Mouse (Mus musculus) left cerebral cortex, postnatal 25 days (tissue): ENCODE measurements around the gene Nolc1. TPM values are rescaled to one million over a fixed set of nuclear protein-coding genes. Genes with fewer than 3 reads are reported as not detected.
"Not testable (repeated sequence)": the region's sequence is repeated elsewhere in the genome, so short reads cannot be mapped to it uniquely, and the experiment has no call there.

Experiments used
- DNase-seq, 2 experiments: peaks; one replicate each; pipeline ENCODE4 v3.0.0; 2022; ENCODE audit warnings: low spot score in 2 of 2, mixed read lengths in 1 of 2
- intact Hi-C: fragments of 180-260 bp; cut with DNase I; formaldehyde crosslinking; loops from one replicate; pipeline ENCODE4 v1.15.1; 2025
- total RNA-seq, 2 experiments: library from RNA; stranded (reverse); gene quantifications; 2 replicates each; pipeline ENCODE4 v1.2.3; 2021

Gene Nolc1
- total RNA-seq, 2 experiments from 2014 or later, result 40.1 to 41.8 TPM

GRCm38 (mm10) chr19:46074266-46074665 lies 1.4 kb upstream of the Nolc1 start:
- DNase-seq, result no peak
- intact Hi-C loops, result no loop called here

GRCm38 (mm10) chr19:46078535-46078934 lies 2.9 kb downstream of the Nolc1 start:
- DNase-seq, result no peak
- intact Hi-C loops, result no loop called here

GRCm38 (mm10) chr19:46085185-46085584 lies 9.5 kb downstream of the Nolc1 start:
- intact Hi-C loops, result loop anchor here (5.0 kb wide), 2 partner anchors 47 to 192 kb away; partner anchors contain the start of gene Elovl3
- no peak for DNase-seq

GRCm38 (mm10) chr19:46086337-46086736 lies 10.7 kb downstream of the Nolc1 start:
- intact Hi-C loops, result loop anchor here (5.0 kb wide), 2 partner anchors 46 to 191 kb away; partner anchors contain the start of gene Elovl3

GRCm38 (mm10) chr19:46087871-46088270 lies 12.2 kb downstream of the Nolc1 start:
- intact Hi-C loops, result loop anchor here (5.0 kb wide), 2 partner anchors 44 to 189 kb away; partner anchors contain the start of gene Elovl3
- no peak for DNase-seq

More at GRCm38 (mm10) chr19:46086337-46086736, 10.7 kb downstream of the Nolc1 start:
- peak; percentile 62 to 67 for DNase-seq

GRCm38 (mm10) chr19:46091641-46092040 lies 16.0 kb downstream of the Nolc1 start:
- intact Hi-C loops, result no loop called here
- DNase-seq, result no peak

GRCm38 (mm10) chr19:46094144-46094543 lies 18.5 kb downstream of the Nolc1 start:
- no peak for DNase-seq
- intact Hi-C loops, result no loop called here

GRCm38 (mm10) chr19:46095291-46095690 lies 19.6 kb downstream of the Nolc1 start:
- DNase-seq, result peak; percentile 25 to 80
- intact Hi-C loops, result no loop called here

- no peak for DNase-seq
- intact Hi-C loops, result no loop called here
Measured at GRCm38 (mm10) chr19:46096396-46096795, 20.7 kb downstream of the Nolc1 start.

GRCm38 (mm10) chr19:46099561-46099960 lies 23.9 kb downstream of the Nolc1 start:
- no peak for DNase-seq
- intact Hi-C loops, result no loop called here

- intact Hi-C loops, result no loop called here
- DNase-seq, result no peak
Measured at GRCm38 (mm10) chr19:46103437-46104186, 27.9 kb downstream of the Nolc1 start.

GRCm38 (mm10) chr19:46104187-46104557 lies 28.5 kb downstream of the Nolc1 start:
- intact Hi-C loops, result no loop called here
- DNase-seq, result no peak

GRCm38 (mm10) chr19:46110214-46110613 lies 34.6 kb downstream of the Nolc1 start:
- DNase-seq, result no peak
- intact Hi-C loops, result no loop called here

- intact Hi-C loops, result no loop called here
- DNase-seq, result no peak
Measured at GRCm38 (mm10) chr19:46110781-46111180, 35.1 kb downstream of the Nolc1 start.

GRCm38 (mm10) chr19:46114617-46115016 lies 39.0 kb downstream of the Nolc1 start:
- intact Hi-C loops, result no loop called here
- no peak for DNase-seq

GRCm38 (mm10) chr19:46119458-46119857 lies 43.8 kb downstream of the Nolc1 start:
- intact Hi-C loops, result no loop called here

GRCm38 (mm10) chr19:46120872-46121271 lies 45.2 kb downstream of the Nolc1 start:
- no peak for DNase-seq
- intact Hi-C loops, result no loop called here

More at GRCm38 (mm10) chr19:46119458-46119857, 43.8 kb downstream of the Nolc1 start:
- no peak for DNase-seq

GRCm38 (mm10) chr19:46123876-46124275 lies 48.2 kb downstream of the Nolc1 start:
- no peak for DNase-seq
- intact Hi-C loops, result no loop called here

GRCm38 (mm10) chr19:46124651-46125050 lies 49.0 kb downstream of the Nolc1 start:
- no peak for DNase-seq
- intact Hi-C loops, result no loop called here

- DNase-seq, result no peak
- intact Hi-C loops, result no loop called here
Measured at GRCm38 (mm10) chr19:46126301-46126700, 50.6 kb downstream of the Nolc1 start.

- intact Hi-C loops, result loop anchor here (5.0 kb wide), 1 partner anchor 42 kb away; no protein-coding TSS in a partner anchor
- not testable (repeated sequence) for DNase-seq
Measured at GRCm38 (mm10) chr19:46129737-46130136, 54.1 kb downstream of the Nolc1 start.
